Mouse (Mus musculus): ENCODE data around the gene Lrrc4c. TPM values are rescaled to one million over a fixed set of nuclear protein-coding genes. Genes with fewer than 3 reads are reported as not detected.

Lrrc4c gene
- 0.51 and 0.58 TPM in 2 replicates for polyA plus RNA-seq (2012; rRNA removed)

- WGBS: 10% methylated on average over 18 of the region's 18 CpGs
- no peak for TF ChIP-seq CTCF (IDR thresholded peaks at IDR 0.05; ENCODE audit: insufficient read depth, low read length)
- no peak for TF ChIP-seq POLR2A (IDR thresholded peaks at IDR 0.05; ENCODE audit: borderline replicate concordance, extremely low read depth, low read depth, low read length)
- no peak within 1 kb of the TSS for H3K4me3 ChIP-seq (replicated peaks; ENCODE audit: extremely low read depth, low read depth, low read length)
- no peaks in the 10 kb centered on the region for H3K4me1 ChIP-seq (ENCODE audit: control insufficient read depth, insufficient read depth, low read length)
- no peak for DNase-seq
These were observed at the start of gene Lrrc4c for GRCm38 (mm10) chr2:96317387-96318299. TSS of gene Lrrc4c (plus strand) at chr2:96318169.

- DNase-seq: no peak
- no peak overlapping the region for H3K4me3 ChIP-seq (replicated peaks; ENCODE audit: extremely low read depth, low read depth, low read length)
- TF ChIP-seq CTCF (IDR thresholded peaks at IDR 0.05; ENCODE audit: insufficient read depth, low read length): no peak
- no peak for TF ChIP-seq POLR2A (IDR thresholded peaks at IDR 0.05; ENCODE audit: borderline replicate concordance, extremely low read depth, low read depth, low read length)
- 64% methylated on average over 1 of the region's 1 CpGs for WGBS
- H3K4me1 ChIP-seq (ENCODE audit: control insufficient read depth, insufficient read depth, low read length): no peaks in the 10 kb centered on the region
These were observed 42.9 kb upstream of the Lrrc4c start for GRCm38 (mm10) chr2:96275061-96275460.

DNA sequence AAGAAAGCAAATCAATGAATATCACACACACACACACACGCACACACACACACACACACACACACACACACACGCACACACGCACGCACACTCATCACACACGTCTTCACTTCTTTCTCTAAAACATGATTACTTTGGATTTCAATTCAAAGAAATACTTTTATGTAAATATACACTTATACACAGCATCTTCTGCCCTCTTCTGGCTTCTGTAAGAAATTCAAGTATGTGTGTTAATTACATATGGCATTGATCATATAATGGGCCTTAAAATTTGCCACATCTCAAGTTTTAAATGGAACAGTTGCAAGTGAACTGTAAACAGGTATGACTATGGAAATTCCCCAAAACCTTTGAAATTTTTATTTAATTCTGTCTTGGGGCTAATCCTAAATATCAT, 35.0 kb upstream of the Lrrc4c start:
- TF ChIP-seq POLR2A (IDR thresholded peaks at IDR 0.05; ENCODE audit: borderline replicate concordance, extremely low read depth, low read depth, low read length): no peak
- no peak for TF ChIP-seq CTCF (IDR thresholded peaks at IDR 0.05; ENCODE audit: insufficient read depth, low read length)
- DNase-seq: no peak
- WGBS: 80% methylated on average over 5 of the region's 5 CpGs
- H3K4me3 ChIP-seq (replicated peaks; ENCODE audit: extremely low read depth, low read depth, low read length): no peak overlapping the region
- no peaks in the 10 kb centered on the region for H3K4me1 ChIP-seq (ENCODE audit: control insufficient read depth, insufficient read depth, low read length)

GRCm38 (mm10) chr2:96287512-96287911, 30.5 kb upstream of the Lrrc4c start:
- WGBS: 64% methylated on average over 4 of the region's 4 CpGs
- no peaks in the 10 kb centered on the region for H3K4me1 ChIP-seq (ENCODE audit: control insufficient read depth, insufficient read depth, low read length)
- H3K4me3 ChIP-seq (replicated peaks; ENCODE audit: extremely low read depth, low read depth, low read length): no peak overlapping the region
- TF ChIP-seq CTCF (IDR thresholded peaks at IDR 0.05; ENCODE audit: insufficient read depth, low read length) (no peak), POLR2A (IDR thresholded peaks at IDR 0.05; ENCODE audit: borderline replicate concordance, extremely low read depth, low read depth, low read length) (no peak)
- no peak for DNase-seq

DNA sequence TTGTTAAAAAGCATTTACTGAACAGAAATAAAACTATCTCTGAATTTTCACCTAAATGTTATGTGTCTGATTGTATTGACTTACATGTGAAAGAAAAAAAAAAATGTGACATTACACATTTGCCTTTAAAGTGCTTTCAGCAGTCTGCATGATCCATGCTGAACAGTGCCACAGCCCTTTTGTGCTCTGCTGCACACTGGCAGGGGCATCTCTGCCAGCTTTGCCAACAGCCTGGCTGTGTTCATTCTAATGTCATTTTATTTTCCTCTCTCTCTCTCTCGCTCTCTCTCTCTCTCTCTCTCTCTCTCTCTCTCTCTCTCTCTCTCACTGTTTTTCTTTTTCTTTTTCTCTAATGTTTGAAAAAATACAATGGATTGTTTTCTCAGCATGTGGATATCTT, 27.4 kb upstream of the Lrrc4c start:
- no peak for DNase-seq
- TF ChIP-seq CTCF (IDR thresholded peaks at IDR 0.05; ENCODE audit: insufficient read depth, low read length): no peak

GRCm38 (mm10) chr2:96315034-96315433, 2.9 kb upstream of the Lrrc4c start:
- no peak for TF ChIP-seq CTCF (IDR thresholded peaks at IDR 0.05; ENCODE audit: insufficient read depth, low read length)
- no peak for TF ChIP-seq POLR2A (IDR thresholded peaks at IDR 0.05; ENCODE audit: borderline replicate concordance, extremely low read depth, low read depth, low read length)
- no peak for DNase-seq
- Histone ChIP-seq H3K4me1 (ENCODE audit: control insufficient read depth, insufficient read depth, low read length) (no peaks in the 10 kb centered on the region), H3K4me3 (replicated peaks; ENCODE audit: extremely low read depth, low read depth, low read length) (no peak overlapping the region)
- 19% methylated on average over 5 of the region's 5 CpGs for WGBS

More for the DNA sequence above, 27.4 kb upstream of the Lrrc4c start:
- Histone ChIP-seq H3K4me3 (replicated peaks; ENCODE audit: extremely low read depth, low read depth, low read length) (no peak overlapping the region), H3K4me1 (ENCODE audit: control insufficient read depth, insufficient read depth, low read length) (no peaks in the 10 kb centered on the region)
- WGBS: 40% methylated on average over 1 of the region's 1 CpGs

DNA sequence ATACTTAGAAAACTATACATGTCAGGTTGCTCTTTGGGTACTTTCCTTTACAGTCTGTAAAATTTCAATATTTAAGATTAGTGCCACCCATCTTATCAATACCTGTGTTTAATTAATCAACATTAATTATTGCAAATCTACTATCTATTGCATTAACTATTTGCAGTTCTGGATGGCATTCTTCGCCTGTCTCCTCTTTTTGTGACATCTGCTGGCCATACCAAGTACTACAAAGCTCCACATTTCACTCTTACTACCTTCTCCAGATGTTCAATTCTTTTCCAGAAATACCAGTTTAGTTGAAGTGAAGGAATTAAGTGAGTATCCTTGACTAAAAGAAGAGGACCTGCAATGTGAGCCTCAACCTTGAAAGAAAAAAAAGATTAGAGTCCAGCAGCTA, 1.4 kb upstream of the Lrrc4c start:
- TF ChIP-seq CTCF (IDR thresholded peaks at IDR 0.05; ENCODE audit: insufficient read depth, low read length) (no peak), POLR2A (IDR thresholded peaks at IDR 0.05; ENCODE audit: borderline replicate concordance, extremely low read depth, low read depth, low read length) (no peak)

DNA sequence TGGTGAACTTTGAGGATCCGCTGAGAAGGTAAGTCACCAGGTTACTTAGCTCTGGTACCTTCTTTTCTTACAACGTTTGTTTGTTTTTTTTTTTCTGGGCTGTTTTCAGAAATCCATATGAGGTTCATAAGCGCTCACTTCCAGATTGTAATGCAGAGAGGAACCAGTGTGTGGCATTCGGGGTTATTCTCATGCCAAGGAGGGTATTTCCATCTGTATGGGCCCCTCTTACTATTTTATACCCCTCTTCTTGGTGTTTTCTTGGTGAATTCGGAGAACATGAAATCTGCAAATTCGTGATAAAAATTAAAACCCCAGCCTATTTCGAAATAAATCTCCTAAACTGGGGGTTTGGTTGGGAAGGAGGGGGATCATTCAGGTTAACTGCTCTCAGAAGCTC, 587 bp downstream of the Lrrc4c start:
- no peak for DNase-seq
- whole genome bisulfite sequencing: 20% methylated on average over 7 of the region's 7 CpGs
- TF ChIP-seq CTCF (IDR thresholded peaks at IDR 0.05; ENCODE audit: insufficient read depth, low read length) (no peak), POLR2A (IDR thresholded peaks at IDR 0.05; ENCODE audit: borderline replicate concordance, extremely low read depth, low read depth, low read length) (no peak)
- no peak overlapping the region for H3K4me3 ChIP-seq (replicated peaks; ENCODE audit: extremely low read depth, low read depth, low read length)
- H3K4me1 ChIP-seq (ENCODE audit: control insufficient read depth, insufficient read depth, low read length): no peaks in the 10 kb centered on the region

More for the DNA sequence above, 1.4 kb upstream of the Lrrc4c start:
- no peaks in the 10 kb centered on the region for H3K4me1 ChIP-seq (ENCODE audit: control insufficient read depth, insufficient read depth, low read length)
- no peak for DNase-seq
- WGBS: 37% methylated on average over 1 of the region's 1 CpGs
- H3K4me3 ChIP-seq (replicated peaks; ENCODE audit: extremely low read depth, low read depth, low read length): no peak overlapping the region

- DNase-seq: no peak
- no peaks in the 10 kb centered on the region for H3K4me1 ChIP-seq (ENCODE audit: control insufficient read depth, insufficient read depth, low read length)
- no peak overlapping the region for H3K4me3 ChIP-seq (replicated peaks; ENCODE audit: extremely low read depth, low read depth, low read length)
- TF ChIP-seq POLR2A (IDR thresholded peaks at IDR 0.05; ENCODE audit: borderline replicate concordance, extremely low read depth, low read depth, low read length) (no peak), CTCF (IDR thresholded peaks at IDR 0.05; ENCODE audit: insufficient read depth, low read length) (no peak)
- 18% methylated on average over 8 of the region's 8 CpGs for WGBS
These were observed 1.2 kb downstream of the Lrrc4c start for GRCm38 (mm10) chr2:96319201-96319600.

- H3K4me3 ChIP-seq (replicated peaks; ENCODE audit: extremely low read depth, low read depth, low read length): no peak overlapping the region
- no peak for DNase-seq
- no peak for TF ChIP-seq CTCF (IDR thresholded peaks at IDR 0.05; ENCODE audit: insufficient read depth, low read length)
- TF ChIP-seq POLR2A (IDR thresholded peaks at IDR 0.05; ENCODE audit: borderline replicate concordance, extremely low read depth, low read depth, low read length): no peak
- no peaks in the 10 kb centered on the region for H3K4me1 ChIP-seq (ENCODE audit: control insufficient read depth, insufficient read depth, low read length)
- whole genome bisulfite sequencing: 42% methylated on average over 6 of the region's 6 CpGs
These were observed 1.7 kb downstream of the Lrrc4c start for GRCm38 (mm10) chr2:96319649-96320048.
